Mouse (Mus musculus) hindbrain, embryonic 10.5 days (tissue): ENCODE results near the gene Aamp. TPM values are rescaled to one million over a fixed set of nuclear protein-coding genes. Genes with fewer than 3 reads are reported as not detected.

ENCODE experiments used
- DNase-seq: peaks from one replicate; pipeline ENCODE4 v3.0.0-alpha.2; 2017; ENCODE audit warnings: low spot score
- H3K27ac ChIP-seq: fragments of 300-500 bp; sonication (generic); 2 replicates; pipeline ENCODE4 v1.5.1; 2016; ENCODE audit warnings: mild to moderate bottlenecking, moderate library complexity
- H3K27me3 ChIP-seq: fragments of 300-500 bp; sonication (generic); 2 replicates; pipeline ENCODE4 v1.6.1; 2016; ENCODE audit warnings: mild to moderate bottlenecking; ENCODE audit not compliant: poor library complexity, insufficient read depth, severe bottlenecking
- H3K36me3 ChIP-seq: fragments of 300-500 bp; sonication (generic); 2 replicates; pipeline ENCODE4 v1.6.1; 2016; ENCODE audit warnings: mild to moderate bottlenecking, moderate library complexity
- H3K4me1 ChIP-seq: fragments of 300-500 bp; sonication (generic); replicated peaks from 2 replicates; pipeline ENCODE4 v1.6.1; 2016; ENCODE audit warnings: mild to moderate bottlenecking
- H3K4me3 ChIP-seq: fragments of 300-500 bp; sonication (generic); 2 replicates; pipeline ENCODE4 v1.5.1; 2016; ENCODE audit warnings: mild to moderate bottlenecking, moderate library complexity
- H3K9me3 ChIP-seq: fragments of 300-500 bp; sonication (generic); 2 replicates; pipeline ENCODE4 v1.6.1; 2016; ENCODE audit warnings: mild to moderate bottlenecking, moderate library complexity
- WGBS: fragments of 180-500 bp; shearing (Covaris S2); methylation state at CpG from one replicate; pipeline ENCODE4 v1.1.7; 2016; 5-methylcytosine and 5-hydroxymethylcytosine counted together
- polyA plus RNA-seq: library from polyadenylated mRNA; unstranded; fragments of >200 nt; fragmentation: Nextera tagmentation; extraction: Ambion mirVana; gene quantifications from 2 replicates; pipeline ENCODE4 v1.2.1, GENCODE M21; 2016

Aamp gene
- polyA plus RNA-seq, 1 experiment from 2014 or later = 238 TPM

- H3K9me3 ChIP-seq = no peaks in the 10 kb centered on the region
- 89% methylated on average over 4 of the region's 4 CpGs for WGBS
Measured at GRCm38 (mm10) chr1:74271659-74272058, 12.9 kb downstream of the Aamp start.

GRCm38 (mm10) chr1:74268750-74269149 lies 15.8 kb downstream of the Aamp start:
- Histone ChIP-seq H3K4me1 (peaks cover 3% of the 10 kb centered on the region; the same call in 1 of the 2 replicates), H3K27me3 (no peaks in the 10 kb centered on the region), H3K36me3 (peaks cover 54% of the 10 kb centered on the region), H3K9me3 (no peaks in the 10 kb centered on the region), H3K4me3 (no peak overlapping the region), H3K27ac (no peak overlapping the region)
- no peak for DNase-seq
- WGBS = 88% methylated on average over 8 of the region's 8 CpGs

More at GRCm38 (mm10) chr1:74271659-74272058, 12.9 kb downstream of the Aamp start:
- Histone ChIP-seq H3K27me3 (no peaks in the 10 kb centered on the region), H3K36me3 (peaks cover 25% of the 10 kb centered on the region), H3K4me3 (no peak overlapping the region), H3K27ac (no peak overlapping the region), H3K4me1 (peaks cover 15% of the 10 kb centered on the region; the same call in 1 of the 2 replicates)
- DNase-seq = no peak

GRCm38 (mm10) chr1:74262510-74262909 lies 22.0 kb downstream of the Aamp start:
- peaks cover 96% of the 10 kb centered on the region for H3K36me3 ChIP-seq

GRCm38 (mm10) chr1:74256782-74257181 lies 27.8 kb downstream of the Aamp start:
- Histone ChIP-seq H3K27me3 (no peaks in the 10 kb centered on the region), H3K27ac (no peak overlapping the region), H3K4me3 (no peak overlapping the region), H3K36me3 (peaks cover 96% of the 10 kb centered on the region), H3K9me3 (no peaks in the 10 kb centered on the region), H3K4me1 (no peaks in the 10 kb centered on the region)
- DNase-seq = no peak
- 70% methylated on average over 4 of the region's 4 CpGs for WGBS

More at GRCm38 (mm10) chr1:74262510-74262909, 22.0 kb downstream of the Aamp start:
- no peaks in the 10 kb centered on the region for H3K4me1 ChIP-seq
- H3K4me3 ChIP-seq = no peak overlapping the region
- no peaks in the 10 kb centered on the region for H3K27me3 ChIP-seq
- WGBS = 95% methylated on average over 6 of the region's 6 CpGs
- no peak overlapping the region for H3K27ac ChIP-seq
- H3K9me3 ChIP-seq = no peaks in the 10 kb centered on the region
- no peak for DNase-seq

GRCm38 (mm10) chr1:74255704-74256345 lies 28.7 kb downstream of the Aamp start:
- WGBS = 95% methylated on average over 8 of the region's 8 CpGs
- H3K27ac ChIP-seq = no peak overlapping the region
- peaks cover 96% of the 10 kb centered on the region for H3K36me3 ChIP-seq

GRCm38 (mm10) chr1:74250096-74250495 lies 34.4 kb downstream of the Aamp start:
- Histone ChIP-seq H3K27me3 (no peaks in the 10 kb centered on the region), H3K27ac (no peak overlapping the region), H3K36me3 (peaks cover 85% of the 10 kb centered on the region), H3K4me3 (no peak overlapping the region), H3K9me3 (no peaks in the 10 kb centered on the region), H3K4me1 (no peaks in the 10 kb centered on the region)
- no peak for DNase-seq
- 88% methylated on average over 4 of the region's 4 CpGs for WGBS

More at GRCm38 (mm10) chr1:74255704-74256345, 28.7 kb downstream of the Aamp start:
- H3K4me1 ChIP-seq = no peaks in the 10 kb centered on the region
- DNase-seq = no peak
- H3K4me3 ChIP-seq = no peak overlapping the region
- no peaks in the 10 kb centered on the region for H3K27me3 ChIP-seq
- H3K9me3 ChIP-seq = no peaks in the 10 kb centered on the region

- 87% methylated on average over 5 of the region's 5 CpGs for WGBS
- Histone ChIP-seq H3K4me3 (no peak overlapping the region), H3K4me1 (no peaks in the 10 kb centered on the region), H3K36me3 (peaks cover 78% of the 10 kb centered on the region), H3K9me3 (no peaks in the 10 kb centered on the region), H3K27me3 (no peaks in the 10 kb centered on the region), H3K27ac (no peak overlapping the region)
- no peak for DNase-seq
Measured at GRCm38 (mm10) chr1:74249331-74249980, 35.1 kb downstream of the Aamp start.

GRCm38 (mm10) chr1:74248799-74249198 lies 35.7 kb downstream of the Aamp start:
- Histone ChIP-seq H3K36me3 (peaks cover 72% of the 10 kb centered on the region), H3K4me3 (no peak overlapping the region), H3K27ac (no peak overlapping the region), H3K9me3 (no peaks in the 10 kb centered on the region), H3K4me1 (no peaks in the 10 kb centered on the region), H3K27me3 (no peaks in the 10 kb centered on the region)
- no peak for DNase-seq
- WGBS = 91% methylated on average over 1 of the region's 1 CpGs

GRCm38 (mm10) chr1:74245525-74245924 lies 39.0 kb downstream of the Aamp start:
- Histone ChIP-seq H3K36me3 (peaks cover 45% of the 10 kb centered on the region), H3K27ac (no peak overlapping the region)
- WGBS = 87% methylated on average over 2 of the region's 2 CpGs

GRCm38 (mm10) chr1:74240832-74241231 lies 43.7 kb downstream of the Aamp start:
- no peak for DNase-seq
- WGBS = 89% methylated on average over 4 of the region's 4 CpGs

More at GRCm38 (mm10) chr1:74245525-74245924, 39.0 kb downstream of the Aamp start:
- no peak overlapping the region for H3K4me3 ChIP-seq
- no peaks in the 10 kb centered on the region for H3K27me3 ChIP-seq
- peaks cover under 1% of the 10 kb centered on the region for H3K4me1 ChIP-seq
- no peak for DNase-seq
- H3K9me3 ChIP-seq = no peaks in the 10 kb centered on the region

GRCm38 (mm10) chr1:74240311-74240710 lies 44.2 kb downstream of the Aamp start:
- peaks cover 33% of the 10 kb centered on the region for H3K4me1 ChIP-seq
- H3K27ac ChIP-seq = no peak overlapping the region
- 85% methylated on average over 6 of the region's 6 CpGs for WGBS
- no peak overlapping the region for H3K4me3 ChIP-seq
- DNase-seq = no peak
- H3K27me3 ChIP-seq = no peaks in the 10 kb centered on the region
- H3K36me3 ChIP-seq = 0 out of 2 replicates have a peak, but pooled peaks cover 6% of the 10 kb centered on the region
- no peaks in the 10 kb centered on the region for H3K9me3 ChIP-seq

More at GRCm38 (mm10) chr1:74240832-74241231, 43.7 kb downstream of the Aamp start:
- Histone ChIP-seq H3K36me3 (peaks cover 7% of the 10 kb centered on the region; the same call in 1 of the 2 replicates), H3K9me3 (no peaks in the 10 kb centered on the region), H3K4me3 (no peak overlapping the region), H3K27ac (no peak overlapping the region), H3K27me3 (no peaks in the 10 kb centered on the region), H3K4me1 (peaks cover 33% of the 10 kb centered on the region)

GRCm38 (mm10) chr1:74239618-74240017 lies 44.9 kb downstream of the Aamp start:
- no peaks in the 10 kb centered on the region for H3K9me3 ChIP-seq
- no peak overlapping the region for H3K4me3 ChIP-seq
- DNase-seq = no peak
- 0 out of 2 replicates have a peak, but pooled peaks cover 6% of the 10 kb centered on the region for H3K36me3 ChIP-seq
- WGBS = 73% methylated on average over 11 of the region's 11 CpGs
- H3K27me3 ChIP-seq = no peaks in the 10 kb centered on the region
- peaks cover 33% of the 10 kb centered on the region for H3K4me1 ChIP-seq
- no peak overlapping the region for H3K27ac ChIP-seq

GRCm38 (mm10) chr1:74239162-74239561 lies 45.4 kb downstream of the Aamp start:
- no peak for DNase-seq
- H3K4me1 ChIP-seq = peaks cover 33% of the 10 kb centered on the region
- H3K27me3 ChIP-seq = no peaks in the 10 kb centered on the region
- H3K36me3 ChIP-seq = 0 out of 2 replicates have a peak, but pooled peaks cover 6% of the 10 kb centered on the region
- no peaks in the 10 kb centered on the region for H3K9me3 ChIP-seq
- WGBS = 83% methylated on average over 7 of the region's 7 CpGs
- H3K4me3 ChIP-seq = no peak overlapping the region
- no peak overlapping the region for H3K27ac ChIP-seq
